Mouse (Mus musculus) ES-Bruce4 (cell line): ENCODE measurements around the gene Sin3a. TPM values are rescaled to one million over a fixed set of nuclear protein-coding genes. Genes with fewer than 3 reads are reported as not detected.
A peak's percentile ranks its signal among the peaks of the same experiment; 100 is the strongest.

ENCODE experiments used
- H3K27ac ChIP-seq: 2 replicates; pipeline ENCODE4 v1.5.1; 2012; ENCODE audit warnings: low read length, inconsistent platforms; ENCODE audit not compliant: insufficient read depth
- H3K27me3 ChIP-seq: 2 replicates; pipeline ENCODE4 v1.6.1; 2012; ENCODE audit warnings: mild to moderate bottlenecking, low read length, inconsistent platforms; ENCODE audit not compliant: control insufficient read depth, poor library complexity, insufficient read depth, severe bottlenecking
- H3K36me3 ChIP-seq: 2 replicates; pipeline ENCODE4 v1.6.1; 2012; ENCODE audit warnings: inconsistent platforms, mild to moderate bottlenecking, low read length, moderate library complexity; ENCODE audit not compliant: control insufficient read depth, poor library complexity, insufficient read depth, severe bottlenecking
- H3K4me1 ChIP-seq: one replicate; pipeline ENCODE4 v1.8.1; 2011; ENCODE audit warnings: low read length; ENCODE audit not compliant: control insufficient read depth, insufficient read depth
- H3K4me3 ChIP-seq: 2 replicates; pipeline ENCODE4 v1.5.1; 2011; ENCODE audit warnings: low read depth, mild to moderate bottlenecking, low read length
- H3K9ac ChIP-seq: 2 replicates; pipeline ENCODE4 v1.6.1; 2012; ENCODE audit warnings: low read depth, mild to moderate bottlenecking, inconsistent platforms; ENCODE audit not compliant: poor library complexity, severe bottlenecking
- H3K9me3 ChIP-seq: replicated peaks from 2 replicates; pipeline ENCODE4 v1.6.1; 2012; ENCODE audit warnings: mild to moderate bottlenecking, low read length, inconsistent platforms; ENCODE audit not compliant: control insufficient read depth, poor library complexity, insufficient read depth, severe bottlenecking
- CTCF ChIP-seq: IDR thresholded peaks from one replicate; pipeline ENCODE4 v1.8.1; 2011; ENCODE audit warnings: low read depth, low read length
- EP300 ChIP-seq: IDR thresholded peaks from 2 replicates; pipeline ENCODE4 v1.6.1; 2011; ENCODE audit warnings: low read depth, low read length; ENCODE audit not compliant: insufficient read depth
- POLR2A ChIP-seq: IDR thresholded peaks from one replicate; pipeline ENCODE4 v1.8.1; 2011; ENCODE audit warnings: low read length; ENCODE audit not compliant: insufficient read depth
- polyA plus RNA-seq: library from polyadenylated mRNA; stranded (reverse); fragments of >200 nt; gene quantifications from 2 replicates; pipeline ENCODE4 v1.2.4, GENCODE M21; 2011; ENCODE audit warnings: low read depth; ENCODE audit not compliant: missing spikeins, insufficient read depth, insufficient read length

Gene Sin3a
- polyA plus RNA-seq, result 141 and 151 TPM in 2 replicates

DNA sequence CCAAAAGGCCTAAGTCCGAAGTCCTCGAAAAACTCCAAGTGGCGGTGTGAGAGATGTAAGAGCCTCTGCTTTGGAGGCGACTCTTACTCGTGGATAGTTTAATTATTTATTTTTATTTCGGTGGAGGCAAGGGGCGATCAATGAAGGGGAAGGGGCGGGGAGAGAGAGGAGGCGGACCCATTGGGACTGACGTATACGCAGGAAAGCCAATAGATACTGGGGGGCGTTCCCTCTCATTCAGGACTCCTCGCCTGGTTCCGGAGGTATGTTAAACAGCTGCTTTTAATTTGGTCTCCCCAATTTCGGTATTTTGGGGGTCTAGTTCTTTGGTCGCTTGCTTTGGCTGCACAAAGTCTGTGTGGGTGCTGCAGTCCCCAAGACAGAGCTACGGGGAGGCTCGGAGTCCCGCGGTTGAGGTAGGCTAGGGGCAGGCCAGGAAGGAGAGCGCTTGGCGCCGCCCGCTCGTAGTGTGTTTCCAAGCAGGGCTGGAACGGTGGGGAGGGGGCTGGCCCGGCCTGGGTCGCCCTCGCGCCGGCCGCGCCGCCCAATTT is at the start of gene Sin3a:
Gene Sin3a, plus strand, starts transcription at position 240 of the 551 bp plus-strand sequence.
- peak within 1 kb of the TSS; percentile 100 for H3K4me3 ChIP-seq
- H3K36me3 ChIP-seq, result no peaks in the 10 kb centered on the region
- no peaks in the 10 kb centered on the region for H3K27me3 ChIP-seq
- TF ChIP-seq CTCF, result no peak
- peak; percentile 57 for TF ChIP-seq POLR2A
- no peaks in the 10 kb centered on the region for H3K9me3 ChIP-seq
- peak within 1 kb of the TSS; percentile 69 for H3K27ac ChIP-seq
- H3K4me1 ChIP-seq, result no peaks in the 10 kb centered on the region
- H3K9ac ChIP-seq, result peak within 1 kb of the TSS; percentile 97

DNA sequence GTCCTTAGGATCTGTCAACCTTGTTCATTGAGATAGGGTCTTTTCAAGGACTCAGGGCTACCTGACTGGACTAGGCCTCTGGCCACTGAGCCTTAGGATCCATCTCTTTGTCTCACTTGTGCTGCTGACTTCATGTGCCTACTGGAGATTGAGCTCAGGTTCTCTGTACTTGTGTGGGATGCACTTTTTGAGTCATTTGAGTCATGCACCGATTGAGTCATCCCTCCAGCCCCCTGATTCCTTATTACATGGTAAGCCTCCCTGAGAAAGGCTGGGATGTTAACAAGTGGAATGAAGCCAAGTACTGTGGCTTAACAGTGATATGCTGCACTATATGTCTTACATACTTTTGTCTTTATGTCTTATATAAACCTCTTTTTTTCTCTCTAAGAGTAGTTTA is 40.1 kb upstream of the Sin3a start:
- Histone ChIP-seq H3K4me3 (no peak overlapping the region), H3K27ac (no peak overlapping the region), H3K27me3 (no peaks in the 10 kb centered on the region), H3K4me1 (no peaks in the 10 kb centered on the region), H3K9me3 (no peaks in the 10 kb centered on the region), H3K36me3 (no peaks in the 10 kb centered on the region), H3K9ac (no peak overlapping the region)
- TF ChIP-seq EP300 (no peak), POLR2A (no peak), CTCF (no peak)

DNA sequence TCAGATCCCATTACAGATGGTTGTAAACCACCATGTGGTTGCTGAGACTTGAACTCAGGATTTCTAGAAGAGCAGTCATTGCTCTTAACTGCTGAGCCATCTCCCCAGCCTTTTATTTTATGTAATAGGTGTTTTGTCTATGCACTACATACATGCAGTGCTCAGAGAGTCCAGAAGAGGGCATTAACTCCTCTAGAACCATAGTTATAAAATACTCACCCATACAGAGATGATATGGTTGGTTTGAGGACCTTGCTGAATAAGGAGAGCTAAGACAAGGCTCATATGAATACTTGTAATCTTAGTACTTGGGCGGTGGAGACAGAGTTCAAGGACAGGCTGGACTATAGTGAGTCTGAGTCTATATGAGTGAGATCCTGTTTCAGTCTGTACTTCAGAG is 15.6 kb upstream of the Sin3a start:
- Histone ChIP-seq H3K9ac (no peak overlapping the region), H3K27ac (no peak overlapping the region), H3K4me3 (no peak overlapping the region), H3K27me3 (no peaks in the 10 kb centered on the region), H3K4me1 (no peaks in the 10 kb centered on the region), H3K36me3 (0 out of 2 replicates have a peak, but pooled peaks cover 4% of the 10 kb centered on the region), H3K9me3 (no peaks in the 10 kb centered on the region)
- no peak for TF ChIP-seq CTCF
- no peak for TF ChIP-seq POLR2A
- no peak for TF ChIP-seq EP300

DNA sequence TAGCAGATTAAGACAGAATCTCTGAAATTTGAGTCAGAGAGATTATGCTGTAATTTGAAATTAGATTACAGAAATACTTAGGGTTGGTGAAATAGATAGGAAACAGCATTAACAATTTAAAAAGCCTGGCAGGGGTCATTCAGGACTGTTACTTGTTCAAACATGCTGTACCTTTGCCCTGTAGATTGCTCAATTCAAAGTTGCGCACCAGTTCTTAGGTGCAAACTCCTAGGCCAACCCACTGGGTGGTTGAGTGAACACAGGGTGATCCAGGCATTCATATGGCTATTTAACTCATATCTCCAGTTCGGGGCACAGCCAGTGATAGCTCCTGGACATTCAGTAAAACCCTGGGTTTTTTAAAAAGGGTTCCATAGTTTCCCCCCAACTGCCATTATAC is 7.7 kb upstream of the Sin3a start:
- Histone ChIP-seq H3K9me3 (no peaks in the 10 kb centered on the region), H3K4me1 (no peaks in the 10 kb centered on the region), H3K4me3 (no peak overlapping the region), H3K36me3 (no peaks in the 10 kb centered on the region), H3K27ac (no peak overlapping the region), H3K9ac (no peak overlapping the region), H3K27me3 (no peaks in the 10 kb centered on the region)
- TF ChIP-seq EP300, result no peak
- TF ChIP-seq CTCF, result no peak
- no peak for TF ChIP-seq POLR2A

DNA sequence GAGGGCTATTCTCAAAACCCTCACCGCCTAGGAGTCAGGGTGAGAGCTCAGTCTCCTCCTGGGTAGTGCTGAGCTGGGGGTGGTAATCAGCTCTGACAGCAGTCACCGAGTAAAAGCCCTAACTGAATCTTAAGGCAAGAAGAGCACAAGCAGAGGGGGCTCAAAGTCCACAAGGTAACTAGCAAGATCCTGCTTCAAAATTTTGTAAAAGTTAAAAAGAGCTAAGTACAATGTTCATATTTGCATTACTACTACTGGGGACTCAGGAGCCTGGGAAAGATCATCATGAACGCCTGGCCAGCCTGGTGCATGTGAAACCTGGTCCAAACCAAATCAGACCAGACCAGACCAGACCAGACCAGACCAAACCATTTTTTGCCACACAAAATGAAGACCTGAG is 3.6 kb upstream of the Sin3a start:
- no peaks in the 10 kb centered on the region for H3K4me1 ChIP-seq
- no peak overlapping the region for H3K27ac ChIP-seq
- no peak overlapping the region for H3K4me3 ChIP-seq
- H3K27me3 ChIP-seq, result no peaks in the 10 kb centered on the region
- no peaks in the 10 kb centered on the region for H3K9me3 ChIP-seq
- H3K36me3 ChIP-seq, result no peaks in the 10 kb centered on the region
- no peak overlapping the region for H3K9ac ChIP-seq
- no peak for TF ChIP-seq POLR2A

DNA sequence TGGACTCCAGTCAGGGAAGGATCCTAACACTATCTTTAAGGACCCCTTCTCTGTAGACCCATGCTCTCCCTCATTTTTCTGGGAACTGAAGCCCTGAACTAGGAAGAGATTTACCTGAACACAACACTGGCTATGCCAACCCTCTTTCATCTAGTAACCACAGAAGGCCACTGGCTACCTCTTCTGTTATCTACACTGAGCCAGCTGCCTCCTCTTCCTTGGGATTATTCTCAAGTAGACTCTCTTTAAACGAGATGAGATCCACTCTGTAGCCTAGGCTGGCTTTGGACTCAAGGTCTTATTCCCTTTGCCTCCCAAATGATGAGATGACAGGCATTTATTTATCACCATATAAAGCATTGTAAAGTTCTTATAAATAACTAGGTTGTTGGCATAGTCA is 1.6 kb upstream of the Sin3a start:
- Histone ChIP-seq H3K9me3 (no peaks in the 10 kb centered on the region), H3K27ac (no peak overlapping the region), H3K4me1 (no peaks in the 10 kb centered on the region), H3K4me3 (no peak overlapping the region), H3K36me3 (no peaks in the 10 kb centered on the region), H3K27me3 (no peaks in the 10 kb centered on the region), H3K9ac (no peak overlapping the region)
- TF ChIP-seq CTCF (no peak), POLR2A (no peak), EP300 (no peak)
